Mouse (Mus musculus) erythroblast, embryonic 14.5 days (primary cell): ENCODE measurements around the gene Shf. TPM values are rescaled to one million over a fixed set of nuclear protein-coding genes. Genes with fewer than 3 reads are reported as not detected.
"Not testable (repeated sequence)": the region's sequence is repeated elsewhere in the genome, so short reads cannot be mapped to it uniquely, and the experiment has no call there.

Source experiments
- H3K27me3 ChIP-seq: 2 replicates; pipeline ENCODE4 v1.6.1; 2012; ENCODE audit warnings: inconsistent platforms; ENCODE audit not compliant: control insufficient read depth
- H3K36me3 ChIP-seq: 2 replicates; pipeline ENCODE4 v1.6.1; 2012; ENCODE audit warnings: mild to moderate bottlenecking, inconsistent platforms; ENCODE audit not compliant: control insufficient read depth
- H3K4me1 ChIP-seq: 2 replicates; pipeline ENCODE4 v1.6.1; 2012; ENCODE audit warnings: inconsistent platforms; ENCODE audit not compliant: control insufficient read depth
- H3K4me3 ChIP-seq: replicated peaks from 2 replicates; pipeline ENCODE3; 2012; ENCODE audit warnings: moderate library complexity, mild to moderate bottlenecking, inconsistent platforms
- H3K9me3 ChIP-seq: 2 replicates; pipeline ENCODE4 v1.6.1; 2012; ENCODE audit warnings: low read length, inconsistent platforms, mixed read lengths; ENCODE audit not compliant: control insufficient read depth
- GATA1 ChIP-seq: IDR thresholded peaks from 2 replicates; pipeline ENCODE4 v1.6.1; 2012; ENCODE audit warnings: low read length, inconsistent platforms, mixed read lengths
- TAL1 ChIP-seq: IDR thresholded peaks from 3 replicates; pipeline ENCODE4 v1.6.1; 2012; ENCODE audit warnings: low read length, inconsistent platforms, mixed read lengths
- polyA plus RNA-seq: library from polyadenylated mRNA; stranded (reverse); fragments of >175 nt; gene quantifications from 2 replicates; pipeline ENCODE4 v1.2.3, GENCODE M21; 2012

The Shf gene
- polyA plus RNA-seq, 1 experiment = 6.6 TPM

GRCm38 (mm10) chr2:122337291-122337690 is 31.7 kb downstream of the Shf start:
- H3K9me3 ChIP-seq = no peaks in the 10 kb centered on the region
- peaks cover 28% of the 10 kb centered on the region for H3K27me3 ChIP-seq
- no peak for TF ChIP-seq GATA1
- TF ChIP-seq TAL1 = no peak
- H3K4me3 ChIP-seq = no peak overlapping the region
- no peaks in the 10 kb centered on the region for H3K36me3 ChIP-seq
- peaks cover 2% of the 10 kb centered on the region; the same call in 1 of the 2 replicates for H3K4me1 ChIP-seq

- Histone ChIP-seq H3K36me3 (no peaks in the 10 kb centered on the region), H3K9me3 (no peaks in the 10 kb centered on the region), H3K4me1 (peaks cover 2% of the 10 kb centered on the region; the same call in 1 of the 2 replicates), H3K4me3 (no peak overlapping the region), H3K27me3 (peaks cover 25% of the 10 kb centered on the region)
- TF ChIP-seq TAL1 = no peak
- TF ChIP-seq GATA1 = no peak
Measured at GRCm38 (mm10) chr2:122334170-122334569, 34.8 kb downstream of the Shf start.

GRCm38 (mm10) chr2:122332222-122332621 is 36.7 kb downstream of the Shf start:
- Histone ChIP-seq H3K36me3 (no peaks in the 10 kb centered on the region), H3K9me3 (no peaks in the 10 kb centered on the region), H3K4me3 (no peak overlapping the region), H3K4me1 (peaks cover 2% of the 10 kb centered on the region; the same call in 1 of the 2 replicates), H3K27me3 (peaks cover 12% of the 10 kb centered on the region)
- TF ChIP-seq GATA1 (no peak), TAL1 (no peak)

- H3K27me3 ChIP-seq, H3K36me3 ChIP-seq, H3K4me1 ChIP-seq: not testable (repeated sequence)
Measured at GRCm38 (mm10) chr2:122330317-122330716, 38.6 kb downstream of the Shf start.

GRCm38 (mm10) chr2:122327986-122328385 is 41.0 kb downstream of the Shf start:
- TF ChIP-seq GATA1 (no peak), TAL1 (no peak)
- H3K4me1 ChIP-seq = no peaks in the 10 kb centered on the region
- H3K4me3 ChIP-seq = no peak overlapping the region
- no peaks in the 10 kb centered on the region for H3K9me3 ChIP-seq
- no peaks in the 10 kb centered on the region for H3K36me3 ChIP-seq
- H3K27me3 ChIP-seq = no peaks in the 10 kb centered on the region

More at GRCm38 (mm10) chr2:122330317-122330716, 38.6 kb downstream of the Shf start:
- H3K4me3 ChIP-seq, H3K9me3 ChIP-seq: not testable (repeated sequence)

GRCm38 (mm10) chr2:122325361-122325760 is 43.6 kb downstream of the Shf start:
- H3K36me3 ChIP-seq = no peaks in the 10 kb centered on the region
- TF ChIP-seq TAL1 (no peak), GATA1 (no peak)
- H3K4me3 ChIP-seq = no peak overlapping the region
- H3K4me1 ChIP-seq = no peaks in the 10 kb centered on the region
- no peaks in the 10 kb centered on the region for H3K27me3 ChIP-seq
- H3K9me3 ChIP-seq = no peaks in the 10 kb centered on the region

- H3K36me3 ChIP-seq = no peaks in the 10 kb centered on the region
- no peaks in the 10 kb centered on the region; the same call in 1 of the 2 replicates for H3K27me3 ChIP-seq
- H3K4me1 ChIP-seq = no peaks in the 10 kb centered on the region
- H3K9me3 ChIP-seq = no peaks in the 10 kb centered on the region
- H3K4me3 ChIP-seq = no peak overlapping the region
- TF ChIP-seq GATA1 (no peak), TAL1 (no peak)
Measured at GRCm38 (mm10) chr2:122324586-122324985, 44.4 kb downstream of the Shf start.

GRCm38 (mm10) chr2:122323960-122324359 is 45.0 kb downstream of the Shf start:
- Histone ChIP-seq H3K9me3 (no peaks in the 10 kb centered on the region), H3K4me3 (no peak overlapping the region), H3K36me3 (no peaks in the 10 kb centered on the region), H3K27me3 (peaks cover 3% of the 10 kb centered on the region), H3K4me1 (no peaks in the 10 kb centered on the region)
- TF ChIP-seq TAL1 = no peak
- no peak for TF ChIP-seq GATA1

GRCm38 (mm10) chr2:122317384-122317783 is 51.6 kb downstream of the Shf start:
- no peaks in the 10 kb centered on the region for H3K9me3 ChIP-seq
- H3K36me3 ChIP-seq = no peaks in the 10 kb centered on the region
- H3K4me3 ChIP-seq = no peak overlapping the region
- peaks cover 43% of the 10 kb centered on the region for H3K27me3 ChIP-seq
- H3K4me1 ChIP-seq = no peaks in the 10 kb centered on the region
- no peak for TF ChIP-seq GATA1
- TF ChIP-seq TAL1 = no peak

GRCm38 (mm10) chr2:122315372-122315771 is 53.6 kb downstream of the Shf start, which contains the start of gene Duox1:
Duox1 (plus strand) TSS chr2:122315672.
- H3K36me3 ChIP-seq = no peaks in the 10 kb centered on the region
- H3K4me3 ChIP-seq = no peak within 1 kb of the TSS
- no peak for TF ChIP-seq TAL1
- no peak for TF ChIP-seq GATA1
- no peaks in the 10 kb centered on the region for H3K9me3 ChIP-seq
- no peaks in the 10 kb centered on the region for H3K4me1 ChIP-seq
- peaks cover 61% of the 10 kb centered on the region for H3K27me3 ChIP-seq
